Mouse (Mus musculus): Measurements from ENCODE around the gene Fsd1l.

DNA sequence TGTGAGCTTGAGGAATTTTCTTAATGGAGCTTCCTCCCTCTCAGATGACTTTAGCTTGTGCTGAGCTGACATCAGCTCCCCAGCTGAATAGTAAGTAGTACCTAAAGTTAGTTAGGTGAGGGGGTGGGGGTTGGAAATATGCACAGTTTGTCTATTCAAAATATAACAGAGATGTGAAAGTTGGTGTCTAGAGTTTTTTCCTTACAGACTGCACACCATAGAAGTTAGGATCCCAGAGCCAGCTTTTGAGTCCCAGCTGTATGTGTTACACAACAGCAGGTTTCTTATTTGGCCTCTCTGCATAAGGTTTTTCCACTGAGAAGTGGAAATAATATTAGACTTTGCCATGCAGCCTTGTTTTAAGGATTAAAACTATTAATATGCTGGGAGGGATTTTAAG, 118.6 kb downstream of the Fsd1l start:
- TF ChIP-seq POLR2A (IDR thresholded peaks at IDR 0.05; ENCODE audit: low read depth, low read length) (no peak), CTCF (conservative IDR thresholded peaks at IDR 0.05; ENCODE audit: insufficient read depth, insufficient read length, low read depth, low read length) (no peak)
